Mouse (Mus musculus) ovary, postnatal 10 days (tissue): Measurements from ENCODE around the gene Rab19.
A peak's percentile ranks its signal among the peaks of the same experiment; 100 is the strongest.
"Not testable (repeated sequence)": the region's sequence is repeated elsewhere in the genome, so short reads cannot be mapped to it uniquely, and the experiment has no call there.

Experiments
- DNase-seq: peaks from one replicate; pipeline ENCODE4 v3.0.0; 2022; ENCODE audit warnings: low spot score

Gene Rab19

GRCm38 (mm10) chr6:39381125-39381880 is at the start of gene Rab19:
TSS of gene Rab19 (plus strand) at chr6:39381175.
- DNase-seq: peak; percentile 15

GRCm38 (mm10) chr6:39331998-39332700 is 48.8 kb upstream of the Rab19 start:
- no peak for DNase-seq

- no peak for DNase-seq
Observed at GRCm38 (mm10) chr6:39334224-39334623, 46.8 kb upstream of the Rab19 start.

- no peak for DNase-seq
Observed at GRCm38 (mm10) chr6:39334873-39335272, 46.1 kb upstream of the Rab19 start.

- DNase-seq: no peak
Observed at GRCm38 (mm10) chr6:39338359-39338758, 42.6 kb upstream of the Rab19 start.

GRCm38 (mm10) chr6:39341798-39342197 is 39.2 kb upstream of the Rab19 start:
- no peak for DNase-seq

GRCm38 (mm10) chr6:39344020-39344419 is 37.0 kb upstream of the Rab19 start:
- peak; percentile 52 for DNase-seq

- no peak for DNase-seq
Observed at GRCm38 (mm10) chr6:39345430-39345829, 35.5 kb upstream of the Rab19 start.

- no peak for DNase-seq
Observed at GRCm38 (mm10) chr6:39346991-39347501, 33.9 kb upstream of the Rab19 start.

- no peak for DNase-seq
Observed at GRCm38 (mm10) chr6:39347880-39348814, 32.8 kb upstream of the Rab19 start.

- no peak for DNase-seq
Observed at GRCm38 (mm10) chr6:39348946-39349345, 32.0 kb upstream of the Rab19 start.

- DNase-seq: not testable (repeated sequence)
Observed at GRCm38 (mm10) chr6:39359207-39359606, 21.8 kb upstream of the Rab19 start.

- DNase-seq: no peak
Observed at GRCm38 (mm10) chr6:39362684-39363083, 18.3 kb upstream of the Rab19 start.

- no peak for DNase-seq
Observed at GRCm38 (mm10) chr6:39369631-39370030, 11.3 kb upstream of the Rab19 start.

GRCm38 (mm10) chr6:39372042-39372441 is 8.9 kb upstream of the Rab19 start:
- DNase-seq: no peak

- DNase-seq: no peak
Observed at GRCm38 (mm10) chr6:39372727-39373126, 8.2 kb upstream of the Rab19 start.

- no peak for DNase-seq
Observed at GRCm38 (mm10) chr6:39373301-39373955, 7.5 kb upstream of the Rab19 start.

GRCm38 (mm10) chr6:39376775-39377174 is 4.2 kb upstream of the Rab19 start:
- DNase-seq: no peak

- DNase-seq: peak; percentile 69
Observed at GRCm38 (mm10) chr6:39377311-39377827, 3.6 kb upstream of the Rab19 start, which contains the start of gene Slc37a3. TSS of gene Slc37a3 (minus strand) at chr6:39377675.

- DNase-seq: not testable (repeated sequence)
Observed at GRCm38 (mm10) chr6:39378161-39378835, 2.7 kb upstream of the Rab19 start.

- no peak for DNase-seq
Observed at GRCm38 (mm10) chr6:39379224-39379623, 1.8 kb upstream of the Rab19 start.
